Mouse (Mus musculus) embryonic facial prominence, embryonic 11.5 days (tissue): Measurements from ENCODE around the gene Tbc1d30. TPM values are rescaled to one million over a fixed set of nuclear protein-coding genes. Genes with fewer than 3 reads are reported as not detected.

Experiments used
- ATAC-seq: fragments of 200-750 bp; cut with Nextera tagmentation; replicated peaks from 2 replicates; pipeline ENCODE4 v1.8.0; 2017; ENCODE audit warnings: low read depth; ENCODE audit not compliant: insufficient number of reproducible peaks, low FRiP score, low TSS enrichment
- DNase-seq: peaks from one replicate; pipeline ENCODE4 v3.0.0-alpha.2; 2015; ENCODE audit warnings: low spot score
- H3K27ac ChIP-seq: fragments of 300-500 bp; sonication (generic); replicated peaks from 2 replicates; pipeline ENCODE4 v1.5.1; 2014; ENCODE audit warnings: mild to moderate bottlenecking, low read depth, low read length, control low read depth
- H3K27me3 ChIP-seq: fragments of 300-500 bp; sonication (generic); 2 replicates; pipeline ENCODE4 v1.6.1; 2014; ENCODE audit warnings: mild to moderate bottlenecking, low read length, moderate library complexity, mixed read lengths; ENCODE audit not compliant: control insufficient read depth, insufficient read depth
- H3K36me3 ChIP-seq: fragments of 300-500 bp; sonication (generic); replicated peaks from 2 replicates; pipeline ENCODE4 v1.6.1; 2014; ENCODE audit warnings: low read depth, mild to moderate bottlenecking, low read length, moderate library complexity, mixed read lengths; ENCODE audit not compliant: control insufficient read depth, insufficient read depth
- H3K4me1 ChIP-seq: fragments of 300-500 bp; sonication (generic); 2 replicates; pipeline ENCODE4 v1.6.1; 2014; ENCODE audit warnings: low read length, mixed read lengths; ENCODE audit not compliant: control insufficient read depth, insufficient read depth
- H3K4me2 ChIP-seq: fragments of 300-500 bp; sonication (generic); 2 replicates; pipeline ENCODE4 v1.6.1; 2014; ENCODE audit warnings: low read depth, mild to moderate bottlenecking, control low read depth, low read length, moderate library complexity
- H3K4me3 ChIP-seq: fragments of 300-500 bp; sonication (generic); 2 replicates; pipeline ENCODE4 v1.5.1; 2014; ENCODE audit warnings: low read depth, low read length, control low read depth
- H3K9ac ChIP-seq: fragments of 300-500 bp; sonication (generic); replicated peaks from 2 replicates; pipeline ENCODE4 v1.6.1; 2014; ENCODE audit warnings: mild to moderate bottlenecking, control low read depth, low read length
- H3K9me3 ChIP-seq: fragments of 300-500 bp; sonication (generic); replicated peaks from 2 replicates; pipeline ENCODE4 v1.6.1; 2016; ENCODE audit warnings: mild to moderate bottlenecking, low read length, inconsistent platforms, mixed read lengths; ENCODE audit not compliant: control insufficient read depth
- WGBS: fragments of 180-500 bp; shearing (Covaris S2); extraction: QIAGEN DNeasy Blood & Tissue Kit; methylation state at CpG from one replicate; pipeline ENCODE4 v1.1.7; 2014; 5-methylcytosine and 5-hydroxymethylcytosine counted together
- polyA plus RNA-seq: library from polyadenylated mRNA; unstranded; fragments of >200 nt; fragmentation: Nextera tagmentation; extraction: Ambion mirVana; gene quantifications from 2 replicates; pipeline ENCODE4 v1.2.1, GENCODE M21; 2014

Gene Tbc1d30
- polyA plus RNA-seq, 1 experiment from 2014 or later = 2.7 TPM

GRCm38 (mm10) chr10:121305441-121305840, 45.6 kb downstream of the Tbc1d30 start:
- WGBS = 28% methylated on average over 5 of the region's 5 CpGs
- Histone ChIP-seq H3K9ac (no peak overlapping the region), H3K27ac (no peak overlapping the region), H3K36me3 (no peaks in the 10 kb centered on the region), H3K4me1 (peaks cover 3% of the 10 kb centered on the region), H3K4me3 (no peak overlapping the region), H3K4me2 (no peak overlapping the region), H3K27me3 (peaks cover 9% of the 10 kb centered on the region), H3K9me3 (no peaks in the 10 kb centered on the region)
- DNase-seq = peak; percentile 54
- no peak for ATAC-seq

GRCm38 (mm10) chr10:121303559-121303958, 47.5 kb downstream of the Tbc1d30 start:
- no peaks in the 10 kb centered on the region for H3K9me3 ChIP-seq
- ATAC-seq = no peak
- no peaks in the 10 kb centered on the region for H3K36me3 ChIP-seq
- no peak overlapping the region for H3K27ac ChIP-seq
- H3K4me2 ChIP-seq = no peak overlapping the region
- DNase-seq = no peak
- no peaks in the 10 kb centered on the region for H3K27me3 ChIP-seq
- H3K4me1 ChIP-seq = no peaks in the 10 kb centered on the region
- WGBS = 80% methylated on average over 3 of the region's 3 CpGs
- H3K9ac ChIP-seq = no peak overlapping the region
- H3K4me3 ChIP-seq = no peak overlapping the region

- Histone ChIP-seq H3K4me2 (no peak overlapping the region), H3K4me3 (no peak overlapping the region), H3K36me3 (no peaks in the 10 kb centered on the region), H3K27me3 (no peaks in the 10 kb centered on the region), H3K9ac (no peak overlapping the region), H3K9me3 (no peaks in the 10 kb centered on the region), H3K4me1 (no peaks in the 10 kb centered on the region), H3K27ac (no peak overlapping the region)
- DNase-seq = no peak
- ATAC-seq = no peak
- 83% methylated on average over 14 of the region's 14 CpGs for WGBS
Measured at GRCm38 (mm10) chr10:121301868-121302267, 49.2 kb downstream of the Tbc1d30 start.

- Histone ChIP-seq H3K27ac (no peak overlapping the region), H3K36me3 (no peaks in the 10 kb centered on the region), H3K9ac (no peak overlapping the region), H3K4me2 (no peak overlapping the region), H3K4me3 (no peak overlapping the region), H3K4me1 (no peaks in the 10 kb centered on the region), H3K9me3 (no peaks in the 10 kb centered on the region), H3K27me3 (no peaks in the 10 kb centered on the region)
- DNase-seq = no peak
- ATAC-seq = no peak
- 83% methylated on average over 7 of the region's 7 CpGs for WGBS
Measured at GRCm38 (mm10) chr10:121300659-121301058, 50.4 kb downstream of the Tbc1d30 start.

GRCm38 (mm10) chr10:121297054-121297701, 53.9 kb downstream of the Tbc1d30 start:
- Histone ChIP-seq H3K9me3 (no peaks in the 10 kb centered on the region), H3K27me3 (no peaks in the 10 kb centered on the region), H3K27ac (no peak overlapping the region), H3K4me1 (no peaks in the 10 kb centered on the region), H3K4me3 (no peak overlapping the region), H3K4me2 (peak overlapping the region; percentile 30), H3K36me3 (no peaks in the 10 kb centered on the region), H3K9ac (0 out of 2 replicates have a peak overlapping the region, but pooled peaks have one; percentile 37)
- DNase-seq (peak; percentile 61), ATAC-seq (no peak)
- WGBS = 21% methylated on average over 25 of the region's 25 CpGs

- no peaks in the 10 kb centered on the region for H3K4me1 ChIP-seq
- H3K36me3 ChIP-seq = no peaks in the 10 kb centered on the region
- 79% methylated on average over 16 of the region's 16 CpGs for WGBS
- DNase-seq = no peak
- H3K9ac ChIP-seq = no peak overlapping the region
- no peak overlapping the region for H3K27ac ChIP-seq
- ATAC-seq = no peak
- no peaks in the 10 kb centered on the region for H3K9me3 ChIP-seq
- H3K27me3 ChIP-seq = no peaks in the 10 kb centered on the region
- H3K4me2 ChIP-seq = no peak overlapping the region
- H3K4me3 ChIP-seq = no peak overlapping the region
Measured at GRCm38 (mm10) chr10:121294471-121294870, 56.6 kb downstream of the Tbc1d30 start.

GRCm38 (mm10) chr10:121293829-121294228, 57.2 kb downstream of the Tbc1d30 start:
- H3K36me3 ChIP-seq = no peaks in the 10 kb centered on the region
- no peaks in the 10 kb centered on the region for H3K27me3 ChIP-seq
- 70% methylated on average over 8 of the region's 8 CpGs for WGBS
- H3K9ac ChIP-seq = no peak overlapping the region
- H3K4me1 ChIP-seq = no peaks in the 10 kb centered on the region
- no peak for DNase-seq
- ATAC-seq = no peak
- no peak overlapping the region for H3K4me2 ChIP-seq
- H3K4me3 ChIP-seq = no peak overlapping the region
- no peak overlapping the region for H3K27ac ChIP-seq
- no peaks in the 10 kb centered on the region for H3K9me3 ChIP-seq

GRCm38 (mm10) chr10:121291272-121291917, 59.7 kb downstream of the Tbc1d30 start:
- DNase-seq = no peak
- Histone ChIP-seq H3K4me3 (no peak overlapping the region), H3K9me3 (no peaks in the 10 kb centered on the region), H3K27me3 (no peaks in the 10 kb centered on the region), H3K4me1 (no peaks in the 10 kb centered on the region), H3K9ac (no peak overlapping the region), H3K4me2 (no peak overlapping the region), H3K36me3 (no peaks in the 10 kb centered on the region), H3K27ac (no peak overlapping the region)
- no peak for ATAC-seq
- WGBS = 87% methylated on average over 10 of the region's 10 CpGs
